Mouse (Mus musculus) cerebellum, adult 2 months (tissue): Measurements from ENCODE around the gene Scfd2.

Experiments used
- CTCF ChIP-seq: fragments of 200-500 bp; IDR thresholded peaks from 2 replicates; pipeline ENCODE4 v1.5.1; 2011; ENCODE audit warnings: low read depth, mild to moderate bottlenecking, control low read depth, low read length, moderate library complexity, borderline replicate concordance; ENCODE audit not compliant: insufficient read depth
- POLR2A ChIP-seq: fragments of 200-500 bp; IDR thresholded peaks from 2 replicates; pipeline ENCODE4 v1.6.1; 2011; ENCODE audit warnings: low read length, control low read depth, borderline replicate concordance; ENCODE audit not compliant: insufficient read depth

DNA sequence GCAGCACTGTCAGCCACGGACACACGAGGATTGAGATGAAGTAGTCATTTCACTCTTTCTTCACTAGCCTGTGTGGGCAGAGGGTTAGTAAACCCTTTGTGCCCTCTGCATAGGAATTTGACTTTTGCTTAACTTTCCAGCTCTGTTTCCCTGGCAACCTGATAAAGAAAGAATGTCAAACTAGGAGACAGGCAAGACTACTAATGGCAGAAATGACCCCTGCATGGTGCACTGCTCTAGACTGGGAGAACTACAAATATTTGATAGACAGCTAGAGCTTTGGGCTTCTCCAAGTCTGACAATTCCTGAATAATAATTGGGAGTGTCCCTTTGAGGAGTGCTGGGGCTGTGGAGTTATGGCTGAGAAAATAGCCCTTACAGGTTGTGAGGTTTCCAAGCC, 301.0 kb downstream of the Scfd2 start:
- TF ChIP-seq CTCF (no peak), POLR2A (no peak)
